Mouse (Mus musculus) testis, adult 2 months (tissue): ENCODE measurements at regions not wholly inside any gene's neighbourhood (a gene's known extent, or its start where the extent isn't known, plus 50 kb on each side); places are given as distances from the start of the nearest gene placed in this dataset.

Source experiments
- H3K27ac ChIP-seq: fragments of 200-500 bp; 2 replicates; pipeline ENCODE4 v1.5.1; 2012; ENCODE audit warnings: low read depth, low read length; ENCODE audit not compliant: control insufficient read depth, insufficient read depth
- H3K27me3 ChIP-seq: fragments of 200-500 bp; 2 replicates; pipeline ENCODE4 v1.6.1; 2012; ENCODE audit warnings: mild to moderate bottlenecking, low read length, moderate library complexity; ENCODE audit not compliant: control insufficient read depth, insufficient read depth
- H3K36me3 ChIP-seq: fragments of 200-500 bp; 2 replicates; pipeline ENCODE4 v1.6.1; 2012; ENCODE audit warnings: mild to moderate bottlenecking, low read length; ENCODE audit not compliant: control insufficient read depth, insufficient read depth
- H3K4me1 ChIP-seq: fragments of 200-500 bp; 2 replicates; pipeline ENCODE4 v1.6.1; 2012; ENCODE audit warnings: low read length; ENCODE audit not compliant: control insufficient read depth, insufficient read depth
- H3K4me3 ChIP-seq: fragments of 200-500 bp; 2 replicates; pipeline ENCODE4 v1.5.1; 2012; ENCODE audit warnings: low read depth, mild to moderate bottlenecking, low read length, moderate library complexity, mixed read lengths; ENCODE audit not compliant: control insufficient read depth
- CTCF ChIP-seq: fragments of 200-500 bp; IDR thresholded peaks from 2 replicates; pipeline ENCODE4 v1.5.1; 2012; ENCODE audit warnings: low read depth, mild to moderate bottlenecking, inconsistent platforms, low read length, moderate library complexity; ENCODE audit not compliant: control insufficient read depth, insufficient read depth, insufficient replicate concordance
- POLR2A ChIP-seq: fragments of 200-500 bp; IDR thresholded peaks from 2 replicates; pipeline ENCODE4 v1.6.1; 2012; ENCODE audit warnings: low read depth, mild to moderate bottlenecking, inconsistent platforms, low read length, moderate library complexity; ENCODE audit not compliant: control insufficient read depth

GRCm38 (mm10) chr7:136132976-136133375, 416.8 kb upstream of the Mki67 start:
- Histone ChIP-seq H3K4me1 (no peaks in the 10 kb centered on the region), H3K36me3 (no peaks in the 10 kb centered on the region), H3K4me3 (no peak overlapping the region), H3K27me3 (no peaks in the 10 kb centered on the region), H3K27ac (no peak overlapping the region)
- no peak for TF ChIP-seq POLR2A
- no peak for TF ChIP-seq CTCF

DNA sequence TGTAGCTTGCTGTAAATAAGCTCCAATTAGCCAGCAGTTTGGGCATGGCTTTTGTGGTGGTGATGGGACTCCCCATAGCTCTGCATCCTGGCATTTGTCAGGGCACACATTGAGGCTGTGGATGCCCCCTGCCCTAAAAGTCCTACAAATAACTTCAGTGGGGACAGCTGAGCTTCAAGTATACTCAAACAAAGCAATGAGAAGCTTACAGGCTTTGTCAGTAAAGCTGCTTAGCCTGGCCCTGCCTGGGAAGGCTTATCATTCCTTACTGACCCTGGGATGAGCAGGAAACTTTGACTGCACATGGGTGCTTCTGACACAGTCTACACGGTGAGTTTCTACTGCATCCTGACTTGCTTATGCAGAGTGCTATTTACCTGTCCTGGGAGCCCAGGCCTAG, 420.5 kb upstream of the Mki67 start:
- Histone ChIP-seq H3K36me3 (no peaks in the 10 kb centered on the region), H3K27ac (no peak overlapping the region), H3K27me3 (no peaks in the 10 kb centered on the region), H3K4me3 (no peak overlapping the region), H3K4me1 (no peaks in the 10 kb centered on the region)
- no peak for TF ChIP-seq CTCF
- TF ChIP-seq POLR2A = no peak

GRCm38 (mm10) chr7:136137341-136137740, 421.2 kb upstream of the Mki67 start:
- no peak for TF ChIP-seq CTCF
- no peak for TF ChIP-seq POLR2A
- no peaks in the 10 kb centered on the region for H3K27me3 ChIP-seq
- H3K36me3 ChIP-seq = no peaks in the 10 kb centered on the region
- H3K27ac ChIP-seq = no peak overlapping the region
- no peaks in the 10 kb centered on the region for H3K4me1 ChIP-seq
- no peak overlapping the region for H3K4me3 ChIP-seq

DNA sequence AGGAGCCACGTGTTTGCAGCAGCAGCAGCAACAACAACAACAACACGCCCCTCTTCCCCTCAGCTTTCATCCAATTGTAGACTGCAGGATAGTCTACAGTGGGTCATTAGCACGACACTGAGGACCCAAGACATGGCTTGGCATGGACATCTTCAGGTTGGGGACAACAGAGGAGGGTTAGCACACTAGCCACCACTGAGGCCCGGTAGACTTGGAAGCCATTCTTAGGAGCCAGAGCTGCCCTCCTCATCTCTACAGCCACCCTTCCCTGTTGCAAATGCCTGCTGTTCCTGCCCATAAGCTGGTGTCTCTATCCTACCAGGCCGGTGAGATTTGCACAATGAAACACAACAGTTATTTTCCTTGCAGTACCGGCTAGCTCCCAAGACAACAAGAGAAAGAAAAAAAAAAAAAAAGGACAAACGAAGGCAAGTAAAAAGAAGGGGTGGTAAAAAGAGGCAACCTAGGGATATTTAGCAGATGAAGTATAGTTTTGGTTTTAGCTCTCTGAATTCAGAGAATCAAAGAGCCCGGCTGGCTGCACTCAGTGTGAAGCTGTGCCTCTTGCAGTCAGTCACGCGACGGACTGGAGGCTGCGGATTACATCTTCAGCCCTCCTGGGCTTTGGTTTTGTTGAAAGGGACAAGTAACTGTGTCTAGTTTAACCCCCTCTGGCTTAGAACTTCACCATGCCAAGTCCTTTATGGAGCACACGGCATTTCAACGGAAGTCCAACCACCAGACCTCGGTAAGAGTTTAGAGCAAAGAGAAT, 421.9 kb upstream of the Mki67 start:
- no peak overlapping the region for H3K4me3 ChIP-seq
- TF ChIP-seq CTCF (no peak), POLR2A (no peak)
- no peak overlapping the region for H3K27ac ChIP-seq
- no peaks in the 10 kb centered on the region for H3K36me3 ChIP-seq
- H3K4me1 ChIP-seq = no peaks in the 10 kb centered on the region
- H3K27me3 ChIP-seq = no peaks in the 10 kb centered on the region

GRCm38 (mm10) chr7:136142832-136143231, 426.7 kb upstream of the Mki67 start:
- Histone ChIP-seq H3K36me3 (no peaks in the 10 kb centered on the region), H3K27ac (no peak overlapping the region), H3K4me1 (no peaks in the 10 kb centered on the region), H3K27me3 (no peaks in the 10 kb centered on the region), H3K4me3 (no peak overlapping the region)
- TF ChIP-seq CTCF = no peak
- TF ChIP-seq POLR2A = no peak

DNA sequence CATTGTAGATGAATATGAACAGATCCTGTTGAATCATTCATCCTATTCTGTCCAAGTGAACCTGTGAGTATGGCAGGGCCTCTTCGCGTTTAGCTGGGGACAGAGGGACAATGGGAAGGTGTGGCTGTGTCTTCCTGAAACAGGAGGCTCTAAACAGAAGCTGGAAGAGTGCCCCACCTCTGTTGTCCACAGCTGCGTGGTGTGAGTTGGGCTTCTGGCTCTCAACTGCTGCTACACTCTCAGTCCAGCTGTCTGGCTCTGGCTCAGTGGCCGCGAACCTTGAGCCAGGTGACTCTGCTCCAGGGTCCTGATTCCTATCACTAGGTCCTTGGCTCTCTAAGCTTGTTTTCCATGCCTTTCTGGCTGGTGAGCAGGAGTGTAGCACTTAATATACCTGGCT, 434.0 kb upstream of the Mki67 start:
- no peaks in the 10 kb centered on the region for H3K36me3 ChIP-seq
- no peak overlapping the region for H3K4me3 ChIP-seq
- TF ChIP-seq CTCF = no peak
- no peak for TF ChIP-seq POLR2A
- no peaks in the 10 kb centered on the region for H3K4me1 ChIP-seq
- no peak overlapping the region for H3K27ac ChIP-seq
- H3K27me3 ChIP-seq = no peaks in the 10 kb centered on the region

- Histone ChIP-seq H3K36me3 (no peaks in the 10 kb centered on the region), H3K27ac (no peak overlapping the region), H3K27me3 (no peaks in the 10 kb centered on the region), H3K4me1 (no peaks in the 10 kb centered on the region), H3K4me3 (no peak overlapping the region)
- TF ChIP-seq CTCF (no peak), POLR2A (no peak)
These were observed 435.3 kb upstream of the Mki67 start for GRCm38 (mm10) chr7:136151301-136151930.

DNA sequence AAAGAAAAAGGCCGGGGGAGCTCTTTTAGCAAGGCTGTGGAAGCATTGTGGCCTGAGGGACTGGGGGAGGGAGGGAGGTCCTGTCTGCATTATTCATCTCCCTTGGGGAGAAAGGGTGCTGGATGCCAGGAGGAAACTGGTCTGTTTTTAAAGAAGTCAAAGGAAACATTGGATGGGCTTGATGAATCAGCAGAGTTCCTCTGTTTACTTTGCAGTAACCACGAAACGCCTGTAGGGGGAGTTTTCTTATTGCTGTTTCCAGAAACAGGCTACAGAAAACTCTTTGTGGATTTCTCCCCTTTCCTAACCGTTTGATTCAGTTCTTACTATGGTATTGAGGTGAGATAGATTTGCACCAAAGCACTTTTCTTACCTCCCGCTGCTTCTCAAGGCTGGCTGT, 436.3 kb upstream of the Mki67 start:
- H3K4me1 ChIP-seq = no peaks in the 10 kb centered on the region
- H3K27ac ChIP-seq = no peak overlapping the region
- no peaks in the 10 kb centered on the region for H3K36me3 ChIP-seq
- no peaks in the 10 kb centered on the region for H3K27me3 ChIP-seq
- H3K4me3 ChIP-seq = no peak overlapping the region
- no peak for TF ChIP-seq POLR2A
- no peak for TF ChIP-seq CTCF
